Mouse (Mus musculus) heart, postnatal 0 days (tissue): Measurements from ENCODE around the gene Ptov1.
A peak's percentile ranks its signal among the peaks of the same experiment; 100 is the strongest.

ENCODE experiments used
- CTCF ChIP-seq: IDR thresholded peaks from 2 replicates; pipeline ENCODE4 v1.5.1; 2016; ENCODE audit warnings: antibody characterized with exemption, control low read depth, low read depth
- EP300 ChIP-seq: IDR thresholded peaks from 2 replicates; pipeline ENCODE4 v1.6.1; 2016; ENCODE audit warnings: antibody characterized with exemption, low read depth

DNA sequence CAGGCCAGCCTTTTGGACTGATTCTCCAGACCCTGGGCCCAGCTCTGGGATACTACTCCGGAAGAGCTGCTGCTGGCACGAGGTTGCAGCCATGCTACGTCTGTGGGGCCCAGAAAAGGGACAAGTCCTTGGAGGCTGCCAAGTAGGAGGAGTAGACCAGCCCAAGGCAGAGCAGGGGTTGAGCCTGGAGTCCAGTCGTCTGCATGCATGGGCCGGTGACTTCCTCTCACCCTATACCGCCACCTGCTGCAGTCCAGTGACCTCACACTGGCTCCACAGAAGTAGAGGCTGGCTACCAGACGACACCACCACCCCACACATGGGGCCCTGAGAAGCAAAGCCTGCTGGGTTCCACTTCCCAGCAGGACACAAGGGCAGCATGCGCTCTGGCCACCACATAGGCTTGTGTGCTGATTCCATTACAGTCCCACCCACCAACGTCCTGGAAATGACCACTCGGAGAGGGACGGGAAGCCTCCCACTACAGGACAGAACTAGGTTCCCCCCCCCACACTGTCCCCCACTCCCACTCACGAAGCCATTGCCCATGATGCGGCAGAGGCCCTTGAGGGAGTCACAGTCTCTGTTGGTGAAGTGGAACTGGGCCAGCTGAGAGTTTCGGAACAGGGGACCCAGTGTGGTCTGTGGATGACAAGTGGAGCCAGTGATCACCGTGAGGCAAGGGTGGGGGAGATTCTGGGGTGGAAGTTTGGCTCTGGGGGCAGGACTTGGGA, 3.1 kb downstream of the Ptov1 start:
- TF ChIP-seq CTCF (peak; percentile 46), EP300 (no peak)
